Mouse (Mus musculus) cerebellum, postnatal 4 days (tissue): ENCODE data around the gene Zranb1.

Source experiments
- DNase-seq, 2 experiments: peaks; one replicate each; pipeline ENCODE4 v3.0.0; 2022; ENCODE audit warnings: low spot score in 2 of 2, mixed read lengths in 1 of 2

The Zranb1 gene

GRCm38 (mm10) chr7:132927201-132927600, 3.7 kb upstream of the Zranb1 start:
- DNase-seq, result no peak

DNA sequence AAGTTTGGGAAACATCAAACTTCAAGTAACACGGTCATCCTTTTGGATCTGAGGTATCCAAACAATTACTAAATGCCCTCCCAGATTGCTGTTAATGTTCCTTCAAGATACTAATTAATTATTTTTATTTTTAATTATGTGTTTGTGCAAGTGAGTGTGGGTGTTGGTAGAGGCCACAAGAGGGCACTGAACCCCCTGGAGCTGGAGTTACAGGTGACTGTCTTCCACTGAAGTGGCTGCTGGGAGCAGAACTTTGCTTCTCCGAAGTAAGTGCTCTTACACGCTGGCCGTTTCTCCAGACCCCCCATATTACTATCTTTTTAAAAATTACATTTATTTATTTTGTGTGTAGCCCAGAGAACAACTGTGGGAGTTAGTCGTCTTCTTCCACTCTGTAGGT, 887 bp upstream of the Zranb1 start:
- DNase-seq, result no peak

DNA sequence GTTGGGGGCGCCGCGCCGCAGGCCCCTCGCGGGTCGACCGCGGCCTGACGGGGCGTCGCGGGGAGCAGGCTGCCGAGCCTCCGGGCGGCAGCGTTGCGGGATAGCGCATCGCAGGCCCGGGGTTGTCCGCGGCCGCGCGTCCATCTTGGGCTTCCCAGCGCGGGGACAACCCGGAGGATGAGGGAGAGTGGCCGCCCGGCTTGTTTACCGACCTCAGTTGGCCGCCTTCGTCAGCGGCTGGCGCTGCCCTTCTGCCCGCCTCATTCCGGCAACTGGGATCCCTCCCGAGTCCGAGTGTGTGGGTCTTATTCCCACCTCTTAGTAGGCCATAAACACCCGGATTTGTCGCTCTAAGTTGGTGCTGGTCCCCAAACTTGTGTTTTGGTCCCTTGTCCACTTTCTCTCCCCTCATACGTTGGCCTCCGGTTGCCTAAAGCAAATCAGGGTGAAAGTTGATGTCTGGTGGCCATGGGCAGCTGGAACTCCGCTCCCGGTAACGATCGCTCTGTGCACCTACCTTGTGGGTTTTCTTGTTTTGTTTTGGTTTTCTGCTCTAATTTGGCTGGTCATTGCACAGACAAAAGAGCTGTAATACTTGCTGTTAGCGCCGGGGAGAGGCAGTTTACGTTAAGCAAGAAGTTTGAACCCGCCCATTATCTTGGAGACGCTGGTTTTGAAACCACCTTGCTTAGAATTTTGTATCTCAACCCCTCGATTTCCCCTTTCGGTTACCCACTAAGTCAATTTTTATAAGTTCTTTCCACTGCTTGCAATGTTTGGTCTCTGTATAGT, 814 bp downstream of the Zranb1 start:
- DNase-seq, result peak in 1 of 2 experiments; percentile 30

DNA sequence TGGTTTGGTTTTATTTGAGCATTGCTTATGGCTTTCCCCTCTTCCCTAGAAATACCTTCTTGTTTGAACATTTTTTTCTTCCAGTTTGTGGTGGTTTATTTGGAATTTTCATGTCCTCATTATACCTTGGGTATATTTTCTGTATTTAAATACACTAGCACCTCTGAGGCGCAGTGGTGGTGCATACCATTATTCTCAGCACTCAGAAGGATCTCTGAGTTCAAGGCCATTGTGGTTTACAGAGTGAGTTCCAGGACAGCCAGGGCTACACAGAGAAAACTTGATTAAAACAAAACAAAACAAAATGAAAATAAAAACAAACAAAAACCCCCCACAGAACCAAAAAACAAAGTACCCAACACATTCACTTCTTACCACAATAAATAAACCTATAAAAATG, 2.4 kb downstream of the Zranb1 start:
- no peak for DNase-seq

DNA sequence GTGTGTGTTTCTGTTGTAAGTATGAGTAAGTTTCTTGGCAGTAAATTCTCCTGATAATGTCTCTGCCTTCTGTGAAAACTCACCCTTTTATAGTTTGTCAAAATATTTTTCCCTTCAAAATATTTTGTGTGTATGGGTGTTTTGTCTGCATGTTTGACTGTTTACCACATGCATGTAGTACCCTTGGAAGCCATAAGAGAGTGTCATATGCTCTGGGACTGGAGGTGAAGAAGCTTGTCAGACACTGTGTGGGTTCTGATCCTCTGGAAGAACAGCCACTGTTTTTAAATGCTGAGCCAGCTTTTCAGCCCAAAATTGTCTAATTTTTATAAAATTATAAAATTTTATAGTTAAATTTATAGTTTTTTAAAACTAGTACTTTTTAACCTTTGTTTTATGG, 3.8 kb downstream of the Zranb1 start:
- DNase-seq, result no peak

DNA sequence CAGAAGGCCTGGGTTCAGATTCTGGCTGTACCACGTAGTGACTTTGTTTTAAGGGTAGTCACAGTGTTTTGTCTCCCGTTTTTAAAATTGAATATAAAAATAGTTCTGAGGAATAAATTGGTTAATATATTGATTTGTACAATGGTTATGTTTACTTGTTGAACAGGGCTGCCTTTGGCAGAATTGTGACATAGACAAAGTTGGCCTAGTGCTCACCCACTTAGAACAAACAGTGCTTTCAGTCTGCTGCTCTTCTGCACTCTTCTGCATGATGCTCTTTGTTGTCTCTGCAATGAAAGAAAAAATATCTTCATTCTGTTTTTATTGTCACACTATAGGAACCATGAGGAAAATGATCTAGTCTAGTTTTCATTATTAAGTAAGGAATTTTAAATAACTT, 8.2 kb downstream of the Zranb1 start:
- no peak for DNase-seq

- DNase-seq, result no peak
These were observed 9.6 kb downstream of the Zranb1 start for GRCm38 (mm10) chr7:132940569-132940968.

DNA sequence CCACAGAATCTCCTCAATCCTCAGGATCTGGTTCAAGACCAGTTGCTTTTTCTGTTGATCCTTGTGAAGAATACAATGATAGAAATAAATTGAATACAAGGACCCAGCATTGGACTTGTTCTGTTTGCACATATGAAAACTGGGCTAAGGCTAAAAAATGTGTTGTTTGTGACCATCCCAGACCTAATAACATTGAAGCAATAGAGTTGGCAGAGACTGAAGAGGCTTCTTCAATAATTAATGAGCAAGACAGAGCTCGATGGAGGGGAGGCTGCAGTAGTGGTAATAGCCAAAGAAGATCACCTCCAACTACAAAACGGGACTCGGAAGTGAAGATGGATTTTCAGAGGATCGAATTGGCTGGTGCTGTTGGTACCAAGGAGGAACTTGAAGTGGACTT, 19.0 kb downstream of the Zranb1 start:
- no peak for DNase-seq

DNA sequence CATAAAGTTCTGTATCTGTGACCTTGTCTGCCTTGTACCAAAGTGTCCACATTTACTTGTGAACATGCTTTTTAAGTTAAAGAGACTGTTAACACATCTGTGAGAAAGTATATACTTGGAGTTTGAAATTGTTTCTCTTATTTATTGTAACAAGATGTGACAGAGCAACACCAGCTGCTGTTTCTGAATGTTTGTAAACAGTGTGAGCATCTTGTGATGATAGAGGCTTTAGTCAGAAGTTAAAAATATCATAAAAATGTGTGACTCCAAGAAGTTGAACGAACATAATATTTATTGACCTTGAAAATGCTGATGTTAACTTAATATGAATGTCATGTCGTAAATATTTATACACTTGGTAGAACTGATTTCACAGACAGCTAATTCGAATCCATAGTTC, 19.7 kb downstream of the Zranb1 start:
- DNase-seq, result no peak

GRCm38 (mm10) chr7:132964395-132964794, 33.5 kb downstream of the Zranb1 start:
- no peak for DNase-seq

- no peak for DNase-seq
These were observed 34.8 kb downstream of the Zranb1 start for GRCm38 (mm10) chr7:132965707-132966106.

- DNase-seq, result no peak
These were observed 41.1 kb downstream of the Zranb1 start for GRCm38 (mm10) chr7:132972079-132972478.

- no peak for DNase-seq
These were observed 45.1 kb downstream of the Zranb1 start for GRCm38 (mm10) chr7:132976079-132976478.

GRCm38 (mm10) chr7:132977981-132978380, 47.0 kb downstream of the Zranb1 start:
- no peak for DNase-seq

DNA sequence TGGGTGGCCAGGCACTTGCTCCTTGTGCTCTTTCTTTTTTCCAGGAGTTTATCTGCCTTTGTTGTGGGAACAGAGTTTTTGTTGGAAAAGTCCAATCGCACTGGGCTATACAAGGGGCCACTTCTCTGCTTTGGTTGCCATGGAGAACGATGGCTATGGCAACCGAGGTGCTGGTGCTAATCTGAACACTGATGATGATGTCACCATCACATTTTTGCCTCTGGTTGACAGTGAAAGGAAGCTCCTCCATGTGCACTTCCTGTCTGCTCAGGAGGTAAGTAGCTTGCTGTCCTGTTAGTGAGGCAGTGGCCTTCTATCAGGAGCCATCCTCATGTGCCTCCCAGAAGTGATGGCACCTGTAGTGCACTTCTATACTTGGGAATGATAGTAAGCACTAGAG, 51.7 kb downstream of the Zranb1 start:
- DNase-seq, result no peak

- DNase-seq, result no peak
These were observed 58.9 kb downstream of the Zranb1 start for GRCm38 (mm10) chr7:132989839-132990238.

GRCm38 (mm10) chr7:132991240-132991900, 60.4 kb downstream of the Zranb1 start:
- DNase-seq, result no peak

DNA sequence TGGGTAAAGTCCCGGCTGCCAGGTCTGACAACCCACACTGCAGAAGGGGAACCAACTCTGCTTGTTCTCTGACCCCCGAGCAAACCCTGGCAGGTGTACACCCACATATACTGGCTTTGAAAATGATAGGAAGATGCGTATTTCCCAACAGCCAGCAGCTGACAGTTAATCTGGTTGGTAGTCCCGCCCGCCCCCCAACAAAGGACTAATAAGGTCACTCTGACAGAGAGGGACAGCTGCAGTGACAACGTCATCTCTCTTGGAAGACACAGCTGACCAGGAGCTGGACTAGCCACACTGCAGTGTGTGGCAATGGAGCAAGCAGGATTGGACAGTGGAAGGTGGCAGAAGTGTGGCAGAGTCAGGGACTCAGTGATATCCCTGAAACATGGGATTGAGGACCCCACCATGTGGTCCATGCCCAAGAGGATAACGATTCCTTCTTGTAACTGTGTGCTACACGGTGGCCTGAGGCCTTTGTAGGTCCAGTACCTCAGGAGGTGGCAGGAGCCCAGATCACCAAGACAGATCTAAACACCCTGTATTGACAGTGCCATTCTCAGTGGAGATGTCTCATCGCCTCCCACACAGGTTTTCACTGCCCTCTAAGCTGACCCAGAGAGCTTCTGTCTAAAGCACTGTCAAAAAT, 62.1 kb downstream of the Zranb1 start:
- no peak for DNase-seq

GRCm38 (mm10) chr7:132994120-132994519, 63.2 kb downstream of the Zranb1 start:
- peak in 1 of 2 experiments; percentile 5 for DNase-seq

DNA sequence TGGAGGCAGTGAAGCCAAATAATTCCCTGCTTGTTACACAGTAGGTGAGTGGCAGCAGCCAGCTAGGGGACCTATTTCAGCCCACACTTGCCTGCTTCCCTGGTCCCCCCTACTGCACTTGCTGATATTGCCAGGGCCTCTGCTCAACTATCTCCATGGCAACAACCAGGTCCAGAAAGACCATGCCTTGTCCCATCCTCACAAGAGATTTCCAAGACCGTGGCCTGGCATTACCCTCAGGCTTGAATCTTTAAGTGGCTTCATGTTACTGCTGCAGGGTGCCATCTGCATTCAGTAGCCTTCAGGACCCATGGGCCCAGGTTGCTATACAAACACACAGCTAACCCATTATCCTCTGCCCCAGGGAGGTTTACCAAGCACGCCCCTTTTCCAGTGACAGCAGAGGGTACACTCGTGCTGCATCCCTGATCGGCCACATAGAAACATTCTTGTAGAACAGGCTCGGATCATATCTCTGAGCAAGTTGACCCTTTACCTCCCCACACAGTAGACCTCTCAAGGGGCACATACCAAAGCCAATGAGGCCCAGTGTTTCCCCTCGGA, 63.8 kb downstream of the Zranb1 start:
- no peak for DNase-seq

DNA sequence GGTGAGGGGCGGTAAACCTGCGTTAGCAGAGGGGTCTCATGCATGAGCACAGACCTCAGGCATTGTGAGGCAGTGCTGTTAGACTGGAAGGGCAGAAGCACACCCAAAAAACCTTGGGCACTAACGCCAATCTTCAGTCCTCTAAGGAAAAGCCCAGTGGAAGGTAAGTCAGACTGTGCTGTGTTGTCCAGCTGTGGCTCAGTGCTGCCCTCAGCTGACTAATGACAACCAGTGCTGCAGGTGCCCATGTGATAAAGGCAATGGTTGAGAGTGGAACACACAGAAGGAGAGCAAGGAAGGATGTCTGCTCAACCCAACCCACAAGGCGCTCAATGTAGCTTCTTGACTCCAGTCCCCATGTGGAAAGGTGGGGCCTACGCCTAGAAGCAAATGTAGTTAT, 65.4 kb downstream of the Zranb1 start:
- no peak for DNase-seq

DNA sequence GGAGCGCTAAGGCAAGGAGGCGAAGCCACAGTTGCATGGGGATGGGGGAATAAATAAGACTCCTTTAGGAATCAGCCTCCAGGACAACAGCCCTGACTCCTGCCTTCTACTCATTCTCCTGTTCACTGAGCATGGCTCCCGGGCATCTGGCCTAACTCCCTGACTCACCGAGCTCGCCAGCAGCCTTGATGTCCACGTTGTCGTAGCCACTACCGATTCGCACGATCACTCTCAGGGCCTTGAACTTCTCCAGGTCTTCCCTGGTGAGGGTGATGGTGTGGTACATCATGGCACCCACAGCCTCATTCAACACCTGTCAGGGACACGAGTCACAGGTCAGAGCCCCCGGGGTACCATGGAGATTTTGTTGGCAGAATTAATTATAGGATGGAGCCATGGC, 67.7 kb downstream of the Zranb1 start:
- DNase-seq, result peak in 1 of 2 experiments; percentile 13

DNA sequence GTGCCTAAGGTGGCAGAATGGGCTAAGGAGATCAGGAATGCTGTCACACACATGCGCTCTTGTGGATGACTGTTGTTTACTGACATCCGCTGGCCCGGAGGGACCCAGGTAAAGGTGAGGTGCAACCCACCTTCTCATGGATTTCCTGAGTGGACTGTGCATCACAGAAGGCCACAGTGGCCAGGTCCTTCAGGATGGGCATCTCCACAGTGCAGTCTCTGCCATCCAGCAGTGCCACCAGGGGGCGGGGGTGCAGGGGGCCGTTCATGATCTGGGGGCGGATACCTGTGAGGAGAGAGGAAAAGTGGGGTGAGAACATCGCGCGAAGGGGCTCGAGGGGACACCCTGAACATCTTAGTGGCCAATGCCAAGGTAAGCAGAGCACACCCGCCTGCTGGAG, 68.1 kb downstream of the Zranb1 start:
- no peak for DNase-seq
